Mouse (Mus musculus): ENCODE measurements around the gene Lrrc75a. TPM values are rescaled to one million over a fixed set of nuclear protein-coding genes. Genes with fewer than 3 reads are reported as not detected.

Gene Lrrc75a
- polyA plus RNA-seq, 1 experiment from 2014 or later: 14.6 TPM

- peak overlapping the region; percentile 85 for H3K27ac ChIP-seq
- H3K4me3 ChIP-seq: no peak overlapping the region
- WGBS: 87% methylated on average over 5 of the region's 5 CpGs
- peak overlapping the region; percentile 6 for H3K9ac ChIP-seq
- H3K4me1 ChIP-seq (replicated peaks): peaks cover 84% of the 10 kb centered on the region
- H3K4me2 ChIP-seq: peak overlapping the region; percentile 91
- H3K36me3 ChIP-seq: no peaks in the 10 kb centered on the region
- no peaks in the 10 kb centered on the region for H3K27me3 ChIP-seq
- no peaks in the 10 kb centered on the region for H3K9me3 ChIP-seq (replicated peaks)
- no peak for ATAC-seq (replicated peaks; ENCODE audit: insufficient number of reproducible peaks, insufficient read depth, low FRiP score, low read depth)
These were observed 3.6 kb downstream of the Lrrc75a start for GRCm38 (mm10) chr11:62644602-62645336.

GRCm38 (mm10) chr11:62643681-62644363 lies 4.5 kb downstream of the Lrrc75a start:
- Histone ChIP-seq H3K36me3 (no peaks in the 10 kb centered on the region), H3K27me3 (no peaks in the 10 kb centered on the region), H3K4me2 (0 out of 2 replicates have a peak overlapping the region, but pooled peaks have one; percentile 16), H3K27ac (peak overlapping the region; percentile 85), H3K4me1 (replicated peaks) (peaks cover 90% of the 10 kb centered on the region), H3K9me3 (replicated peaks) (no peaks in the 10 kb centered on the region), H3K4me3 (no peak overlapping the region), H3K9ac (no peak overlapping the region; the same call in 1 of the 2 replicates)
- WGBS: 43% methylated on average over 10 of the region's 10 CpGs
- ATAC-seq (replicated peaks; ENCODE audit: insufficient number of reproducible peaks, insufficient read depth, low FRiP score, low read depth): no peak

GRCm38 (mm10) chr11:62643011-62643631 lies 5.2 kb downstream of the Lrrc75a start:
- Histone ChIP-seq H3K9me3 (replicated peaks) (no peaks in the 10 kb centered on the region), H3K36me3 (no peaks in the 10 kb centered on the region), H3K27me3 (no peaks in the 10 kb centered on the region), H3K4me3 (no peak overlapping the region), H3K27ac (peak overlapping the region; percentile 85), H3K4me1 (replicated peaks) (peaks cover 97% of the 10 kb centered on the region), H3K4me2 (0 out of 2 replicates have a peak overlapping the region, but pooled peaks have one; percentile 16), H3K9ac (0 out of 2 replicates have a peak overlapping the region, but pooled peaks have one; percentile 2)
- ATAC-seq (replicated peaks; ENCODE audit: insufficient number of reproducible peaks, insufficient read depth, low FRiP score, low read depth): no peak
- WGBS: 43% methylated on average over 8 of the region's 8 CpGs

DNA sequence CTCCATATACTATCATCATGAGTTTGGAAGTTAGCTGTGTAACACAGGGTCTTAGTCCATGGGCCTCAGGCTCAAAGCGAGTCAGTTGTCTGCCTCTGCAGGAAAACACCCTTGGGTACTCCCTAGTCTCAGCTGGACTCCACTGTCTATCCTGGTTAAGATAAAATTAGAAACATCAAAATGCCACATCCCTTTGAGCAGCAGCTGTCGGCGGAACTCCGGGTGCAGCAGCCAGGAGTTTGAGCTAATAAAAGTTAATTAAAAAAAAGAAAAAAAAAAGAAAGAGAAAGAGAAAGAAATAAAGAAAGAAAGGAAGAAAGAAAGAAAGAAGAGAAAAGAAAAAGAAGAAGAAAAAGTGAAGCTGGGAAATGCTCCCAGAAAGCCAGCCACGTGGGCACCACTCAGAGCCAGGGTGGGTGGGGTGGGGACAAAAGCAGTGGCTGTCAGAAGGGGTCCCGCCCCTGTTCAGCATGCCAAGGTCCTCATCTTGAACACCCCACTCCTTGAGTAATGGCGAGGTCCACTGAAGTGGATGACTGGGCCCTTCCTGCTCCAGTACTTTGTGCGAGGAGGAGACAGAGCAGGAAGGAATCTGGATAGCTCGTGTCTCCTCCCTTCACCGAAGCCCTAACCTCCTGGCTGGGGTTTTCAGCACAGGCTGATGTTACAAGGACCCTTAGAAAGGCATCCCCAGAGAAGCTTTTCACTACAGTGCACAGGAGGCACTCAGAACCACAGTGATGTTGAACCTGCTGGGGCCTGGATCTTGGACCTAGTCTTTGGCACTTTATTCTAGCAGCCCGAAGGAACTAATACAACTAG lies 6.1 kb downstream of the Lrrc75a start:
- H3K4me1 ChIP-seq (replicated peaks): peaks cover 100% of the 10 kb centered on the region
- H3K9me3 ChIP-seq (replicated peaks): no peaks in the 10 kb centered on the region
- 26% methylated on average over 11 of the region's 11 CpGs for WGBS
- no peak overlapping the region for H3K4me3 ChIP-seq
- H3K27ac ChIP-seq: peak overlapping the region; percentile 85
- H3K9ac ChIP-seq: 0 out of 2 replicates have a peak overlapping the region, but pooled peaks have one; percentile 25
- no peaks in the 10 kb centered on the region for H3K27me3 ChIP-seq
- peak overlapping the region; percentile 28; the same call in 1 of the 2 replicates for H3K4me2 ChIP-seq
- no peaks in the 10 kb centered on the region for H3K36me3 ChIP-seq
- no peak for ATAC-seq (replicated peaks; ENCODE audit: insufficient number of reproducible peaks, insufficient read depth, low FRiP score, low read depth)

- Histone ChIP-seq H3K4me1 (replicated peaks) (peaks cover 100% of the 10 kb centered on the region), H3K9me3 (replicated peaks) (no peaks in the 10 kb centered on the region), H3K27ac (peak overlapping the region; percentile 85), H3K36me3 (no peaks in the 10 kb centered on the region), H3K27me3 (no peaks in the 10 kb centered on the region), H3K4me2 (peak overlapping the region; percentile 17), H3K4me3 (no peak overlapping the region), H3K9ac (0 out of 2 replicates have a peak overlapping the region, but pooled peaks have one; percentile 26)
- peak; percentile 36; the same call in 1 of the 2 replicates for ATAC-seq (replicated peaks; ENCODE audit: insufficient number of reproducible peaks, insufficient read depth, low FRiP score, low read depth)
- WGBS: 44% methylated on average over 3 of the region's 3 CpGs
These were observed 7.9 kb downstream of the Lrrc75a start for GRCm38 (mm10) chr11:62640378-62640777.

- no peak for ATAC-seq (replicated peaks; ENCODE audit: insufficient number of reproducible peaks, insufficient read depth, low FRiP score, low read depth)
- no peak overlapping the region for H3K9ac ChIP-seq
These were observed 9.9 kb downstream of the Lrrc75a start for GRCm38 (mm10) chr11:62638402-62638801.

GRCm38 (mm10) chr11:62637806-62638205 lies 10.5 kb downstream of the Lrrc75a start:
- no peaks in the 10 kb centered on the region for H3K9me3 ChIP-seq (replicated peaks)
- H3K4me1 ChIP-seq (replicated peaks): peaks cover 87% of the 10 kb centered on the region
- H3K4me3 ChIP-seq: no peak overlapping the region
- 56% methylated on average over 6 of the region's 6 CpGs for WGBS
- ATAC-seq (replicated peaks; ENCODE audit: insufficient number of reproducible peaks, insufficient read depth, low FRiP score, low read depth): no peak
- H3K27me3 ChIP-seq: no peaks in the 10 kb centered on the region
- no peak overlapping the region for H3K4me2 ChIP-seq
- no peak overlapping the region for H3K9ac ChIP-seq
- H3K27ac ChIP-seq: peak overlapping the region; percentile 85
- H3K36me3 ChIP-seq: no peaks in the 10 kb centered on the region

More at GRCm38 (mm10) chr11:62638402-62638801, 9.9 kb downstream of the Lrrc75a start:
- Histone ChIP-seq H3K36me3 (no peaks in the 10 kb centered on the region), H3K27me3 (no peaks in the 10 kb centered on the region), H3K4me3 (no peak overlapping the region), H3K4me1 (replicated peaks) (peaks cover 93% of the 10 kb centered on the region), H3K9me3 (replicated peaks) (no peaks in the 10 kb centered on the region), H3K4me2 (no peak overlapping the region), H3K27ac (peak overlapping the region; percentile 85)
- WGBS: 65% methylated on average over 4 of the region's 4 CpGs

DNA sequence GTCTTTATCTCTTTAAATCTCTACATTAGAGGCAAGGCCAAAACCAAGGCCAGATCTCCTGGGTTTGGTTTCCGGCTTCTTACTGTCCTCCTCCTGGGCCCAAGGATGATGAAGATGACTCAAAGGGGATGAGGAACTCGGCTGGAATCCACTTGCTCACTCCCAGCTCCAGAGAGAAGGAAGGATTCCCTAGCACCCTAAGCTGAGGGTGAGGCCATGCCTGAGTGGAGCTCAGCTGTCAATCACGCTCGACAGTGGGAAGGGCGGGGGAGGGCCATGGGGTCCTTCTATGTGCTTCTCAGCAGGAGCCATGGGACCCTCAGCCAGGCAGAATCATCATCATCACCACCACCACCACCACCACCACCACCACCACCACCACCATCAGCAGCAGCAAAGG lies 10.9 kb downstream of the Lrrc75a start:
- 0 out of 2 replicates have a peak overlapping the region, but pooled peaks have one; percentile 24 for H3K4me2 ChIP-seq
- ATAC-seq (replicated peaks; ENCODE audit: insufficient number of reproducible peaks, insufficient read depth, low FRiP score, low read depth): 0 out of 2 replicates have a peak, but pooled peaks have one; percentile 3
- H3K36me3 ChIP-seq: no peaks in the 10 kb centered on the region
- H3K9ac ChIP-seq: no peak overlapping the region
- no peak overlapping the region for H3K4me3 ChIP-seq
- H3K27ac ChIP-seq: peak overlapping the region; percentile 85
- peaks cover 83% of the 10 kb centered on the region for H3K4me1 ChIP-seq (replicated peaks)
- H3K27me3 ChIP-seq: no peaks in the 10 kb centered on the region
- H3K9me3 ChIP-seq (replicated peaks): no peaks in the 10 kb centered on the region
- 67% methylated on average over 5 of the region's 5 CpGs for WGBS

GRCm38 (mm10) chr11:62636840-62637221 lies 11.5 kb downstream of the Lrrc75a start:
- peak overlapping the region; percentile 85 for H3K27ac ChIP-seq
- 48% methylated on average over 3 of the region's 3 CpGs for WGBS
- H3K4me3 ChIP-seq: no peak overlapping the region; the same call in 1 of the 2 replicates
- H3K4me1 ChIP-seq (replicated peaks): peaks cover 77% of the 10 kb centered on the region
- ATAC-seq (replicated peaks; ENCODE audit: insufficient number of reproducible peaks, insufficient read depth, low FRiP score, low read depth): peak; percentile 81
- no peaks in the 10 kb centered on the region for H3K9me3 ChIP-seq (replicated peaks)
- H3K27me3 ChIP-seq: no peaks in the 10 kb centered on the region
- no peak overlapping the region for H3K9ac ChIP-seq
- peak overlapping the region; percentile 24 for H3K4me2 ChIP-seq
- H3K36me3 ChIP-seq: no peaks in the 10 kb centered on the region

GRCm38 (mm10) chr11:62636105-62636839 lies 12.1 kb downstream of the Lrrc75a start:
- Histone ChIP-seq H3K36me3 (no peaks in the 10 kb centered on the region), H3K4me2 (peak overlapping the region; percentile 24), H3K9ac (0 out of 2 replicates have a peak overlapping the region, but pooled peaks have one; percentile 22), H3K27ac (peak overlapping the region; percentile 85), H3K9me3 (replicated peaks) (no peaks in the 10 kb centered on the region), H3K4me3 (no peak overlapping the region; the same call in 1 of the 2 replicates), H3K27me3 (no peaks in the 10 kb centered on the region), H3K4me1 (replicated peaks) (peaks cover 74% of the 10 kb centered on the region)
- ATAC-seq (replicated peaks; ENCODE audit: insufficient number of reproducible peaks, insufficient read depth, low FRiP score, low read depth): no peak
- WGBS: 39% methylated on average over 11 of the region's 11 CpGs
